Mouse (Mus musculus): ENCODE measurements around the gene Creld1. TPM values are rescaled to one million over a fixed set of nuclear protein-coding genes. Genes with fewer than 3 reads are reported as not detected.

Creld1 gene
- polyA plus RNA-seq, 1 experiment from 2014 or later, result 29.6 TPM

DNA sequence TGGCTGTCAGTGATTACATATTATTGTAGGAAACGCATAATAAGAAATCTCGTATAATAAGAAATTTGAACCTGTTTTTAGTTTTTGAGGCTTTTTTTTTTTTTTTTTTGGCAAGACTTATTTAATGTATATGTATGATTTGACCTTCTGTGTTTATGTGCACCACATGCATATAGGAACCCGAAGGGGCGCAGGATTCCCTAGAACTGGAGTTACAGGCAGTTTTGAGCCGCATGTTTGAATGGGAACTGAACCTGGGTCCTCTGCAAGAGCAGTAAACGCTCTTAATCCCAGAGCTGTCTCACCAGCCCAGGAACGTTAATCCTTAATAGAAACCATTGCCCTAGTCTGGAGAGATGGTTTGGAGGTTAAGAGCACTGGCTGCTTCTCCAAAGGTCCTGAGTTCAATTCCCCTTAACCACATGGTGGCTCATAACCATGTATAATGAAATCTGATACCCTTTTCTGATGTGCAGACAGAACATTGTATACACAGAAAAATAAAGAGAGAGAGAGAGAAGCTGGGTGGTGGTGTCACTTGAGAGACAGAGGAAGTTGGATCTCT is 48.8 kb downstream of the Creld1 start:
- WGBS, result 9% methylated on average over 7 of the region's 7 CpGs
- no peak for ATAC-seq (ENCODE audit: low FRiP score)

GRCm38 (mm10) chr6:113534886-113535285 is 51.8 kb downstream of the Creld1 start:
- Histone ChIP-seq H3K4me3 (ENCODE audit: low read depth, low read length) (no peak overlapping the region), H3K9me3 (ENCODE audit: control insufficient read depth, low read length) (no peaks in the 10 kb centered on the region), H3K4me1 (replicated peaks; ENCODE audit: control insufficient read depth, insufficient read depth, low read length) (peaks cover 3% of the 10 kb centered on the region; the same call in 1 of the 2 replicates), H3K9ac (ENCODE audit: low read depth, low read length) (no peak overlapping the region), H3K36me3 (ENCODE audit: control insufficient read depth, insufficient read depth, low read length) (no peaks in the 10 kb centered on the region), H3K27ac (ENCODE audit: low read depth, low read length) (no peak overlapping the region), H3K4me2 (replicated peaks; ENCODE audit: low read depth, low read length) (no peak overlapping the region), H3K27me3 (ENCODE audit: control insufficient read depth, insufficient read depth, low read length) (no peaks in the 10 kb centered on the region)
- ATAC-seq (ENCODE audit: low FRiP score) (no peak), DNase-seq (ENCODE audit: low spot score) (no peak)
- WGBS, result 92% methylated on average over 7 of the region's 7 CpGs

More for the DNA sequence above, 48.8 kb downstream of the Creld1 start:
- Histone ChIP-seq H3K36me3 (ENCODE audit: control insufficient read depth, insufficient read depth, low read length) (no peaks in the 10 kb centered on the region), H3K27me3 (ENCODE audit: control insufficient read depth, insufficient read depth, low read length) (no peaks in the 10 kb centered on the region), H3K4me3 (ENCODE audit: low read depth, low read length) (peak overlapping the region; percentile 91), H3K9ac (ENCODE audit: low read depth, low read length) (peak overlapping the region; percentile 92), H3K4me2 (replicated peaks; ENCODE audit: low read depth, low read length) (peak overlapping the region; percentile 67), H3K27ac (ENCODE audit: low read depth, low read length) (no peak overlapping the region), H3K4me1 (replicated peaks; ENCODE audit: control insufficient read depth, insufficient read depth, low read length) (peaks cover 3% of the 10 kb centered on the region; the same call in 1 of the 2 replicates), H3K9me3 (ENCODE audit: control insufficient read depth, low read length) (no peaks in the 10 kb centered on the region)
- DNase-seq (ENCODE audit: low spot score), result peak; percentile 18

DNA sequence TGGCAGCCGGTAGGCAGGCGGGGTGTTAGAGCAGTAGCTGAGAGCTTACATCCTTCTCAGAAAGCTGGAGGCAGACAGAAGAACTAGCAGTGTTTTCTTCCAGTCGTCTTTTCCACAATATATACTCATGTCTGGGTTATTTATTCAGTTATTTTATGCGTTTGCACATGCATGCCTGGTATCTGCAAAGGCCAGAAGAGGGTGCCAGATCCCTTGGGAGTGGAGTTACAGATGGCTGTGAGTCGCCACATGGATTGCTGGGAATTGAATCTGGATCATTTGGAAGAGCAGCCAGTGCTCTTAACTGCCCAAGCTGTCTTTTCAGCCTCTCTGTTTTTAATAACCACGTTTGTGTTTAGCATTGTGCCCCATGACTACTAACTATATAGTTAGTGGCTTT is 58.5 kb downstream of the Creld1 start:
- 90% methylated on average over 6 of the region's 6 CpGs for WGBS
- no peaks in the 10 kb centered on the region for H3K27me3 ChIP-seq (ENCODE audit: control insufficient read depth, insufficient read depth, low read length)
- H3K4me3 ChIP-seq (ENCODE audit: low read depth, low read length), result no peak overlapping the region
- DNase-seq (ENCODE audit: low spot score), result no peak
- H3K9me3 ChIP-seq (ENCODE audit: control insufficient read depth, low read length), result no peaks in the 10 kb centered on the region
- H3K4me1 ChIP-seq (replicated peaks; ENCODE audit: control insufficient read depth, insufficient read depth, low read length), result no peaks in the 10 kb centered on the region
- no peak for ATAC-seq (ENCODE audit: low FRiP score)
- no peak overlapping the region for H3K9ac ChIP-seq (ENCODE audit: low read depth, low read length)
- H3K27ac ChIP-seq (ENCODE audit: low read depth, low read length), result no peak overlapping the region
- no peaks in the 10 kb centered on the region for H3K36me3 ChIP-seq (ENCODE audit: control insufficient read depth, insufficient read depth, low read length)
- H3K4me2 ChIP-seq (replicated peaks; ENCODE audit: low read depth, low read length), result no peak overlapping the region

Other genes with a start within 250 kb of the Creld1 start
- 44.7 and 46.8 TPM in 2 replicates for gene Mtmr14, start 245.5 kb upstream of the Creld1 start, polyA plus RNA-seq (2014; fragmentation: Nextera tagmentation; extraction: Ambion mirVana)
- gene Cpne9, start 201.0 kb upstream of the Creld1 start, polyA plus RNA-seq (2014; fragmentation: Nextera tagmentation; extraction: Ambion mirVana), result 0.24 and 0.29 TPM in 2 replicates
- 19.4 and 22.0 TPM in 2 replicates for gene Brpf1, start 176.2 kb upstream of the Creld1 start, polyA plus RNA-seq (2014; fragmentation: Nextera tagmentation; extraction: Ambion mirVana)
- 10.5 and 10.6 TPM in 2 replicates for gene Ogg1, start 156.3 kb upstream of the Creld1 start, polyA plus RNA-seq (2014; fragmentation: Nextera tagmentation; extraction: Ambion mirVana)
- gene Camk1, start 139.3 kb upstream of the Creld1 start, polyA plus RNA-seq (2014; fragmentation: Nextera tagmentation; extraction: Ambion mirVana), result 56.3 and 57.7 TPM in 2 replicates
- gene Tada3, start 105.4 kb upstream of the Creld1 start, polyA plus RNA-seq (2014; fragmentation: Nextera tagmentation; extraction: Ambion mirVana), result 56.3 and 60.2 TPM in 2 replicates
- 208 and 210 TPM in 2 replicates for gene Arpc4, start 105.2 kb upstream of the Creld1 start, polyA plus RNA-seq (2014; fragmentation: Nextera tagmentation; extraction: Ambion mirVana)
- 4.1 and 4.2 TPM in 2 replicates for gene Ttll3, start 94.0 kb upstream of the Creld1 start, polyA plus RNA-seq (2014; fragmentation: Nextera tagmentation; extraction: Ambion mirVana)
- 23.0 and 26.3 TPM in 2 replicates for gene Rpusd3, start 64.0 kb upstream of the Creld1 start, polyA plus RNA-seq (2014; fragmentation: Nextera tagmentation; extraction: Ambion mirVana)
- not detected in 2 replicates for gene Cidec, start 47.5 kb upstream of the Creld1 start, polyA plus RNA-seq (2014; fragmentation: Nextera tagmentation; extraction: Ambion mirVana)
- 75.1 and 79.7 TPM in 2 replicates for gene Jagn1, start 40.7 kb upstream of the Creld1 start, polyA plus RNA-seq (2014; fragmentation: Nextera tagmentation; extraction: Ambion mirVana)
- 0.77 and 0.88 TPM in 2 replicates for gene Il17re, start 24.8 kb upstream of the Creld1 start, polyA plus RNA-seq (2014; fragmentation: Nextera tagmentation; extraction: Ambion mirVana)
- gene Il17rc, start 11.9 kb upstream of the Creld1 start, polyA plus RNA-seq (2014; fragmentation: Nextera tagmentation; extraction: Ambion mirVana), result 2.7 and 3.2 TPM in 2 replicates
- gene Prrt3, start 18.6 kb downstream of the Creld1 start, polyA plus RNA-seq (2014; fragmentation: Nextera tagmentation; extraction: Ambion mirVana), result 0.73 and 0.77 TPM in 2 replicates
- 90.5 and 90.7 TPM in 2 replicates for gene Emc3, start 48.4 kb downstream of the Creld1 start, polyA plus RNA-seq (2014; fragmentation: Nextera tagmentation; extraction: Ambion mirVana)
- 10.8 and 14.3 TPM in 2 replicates for gene Fancd2, start 48.4 kb downstream of the Creld1 start, polyA plus RNA-seq (2014; fragmentation: Nextera tagmentation; extraction: Ambion mirVana)
- 0.45 TPM in 1 of 2 replicates, not detected in the other for gene Fancd2os, start 117.4 kb downstream of the Creld1 start, polyA plus RNA-seq (2014; fragmentation: Nextera tagmentation; extraction: Ambion mirVana)
- gene Brk1, start 121.5 kb downstream of the Creld1 start, polyA plus RNA-seq (2014; fragmentation: Nextera tagmentation; extraction: Ambion mirVana), result 221 and 224 TPM in 2 replicates
- gene Vhl, start 140.7 kb downstream of the Creld1 start, polyA plus RNA-seq (2014; fragmentation: Nextera tagmentation; extraction: Ambion mirVana), result 63.0 and 64.4 TPM in 2 replicates
- 1.6 and 1.9 TPM in 2 replicates for gene Irak2, start 155.2 kb downstream of the Creld1 start, polyA plus RNA-seq (2014; fragmentation: Nextera tagmentation; extraction: Ambion mirVana)
- 1.1 and 1.2 TPM in 2 replicates for gene Tatdn2, start 213.8 kb downstream of the Creld1 start, polyA plus RNA-seq (2014; fragmentation: Nextera tagmentation; extraction: Ambion mirVana)
- 0.46 and 0.51 TPM in 2 replicates for gene Ghrl, start 236.6 kb downstream of the Creld1 start, polyA plus RNA-seq (2014; fragmentation: Nextera tagmentation; extraction: Ambion mirVana)

Data from hindbrain, embryonic 11.5 days (tissue).